Mouse (Mus musculus): ENCODE data around the gene F8.

F8 gene

DNA sequence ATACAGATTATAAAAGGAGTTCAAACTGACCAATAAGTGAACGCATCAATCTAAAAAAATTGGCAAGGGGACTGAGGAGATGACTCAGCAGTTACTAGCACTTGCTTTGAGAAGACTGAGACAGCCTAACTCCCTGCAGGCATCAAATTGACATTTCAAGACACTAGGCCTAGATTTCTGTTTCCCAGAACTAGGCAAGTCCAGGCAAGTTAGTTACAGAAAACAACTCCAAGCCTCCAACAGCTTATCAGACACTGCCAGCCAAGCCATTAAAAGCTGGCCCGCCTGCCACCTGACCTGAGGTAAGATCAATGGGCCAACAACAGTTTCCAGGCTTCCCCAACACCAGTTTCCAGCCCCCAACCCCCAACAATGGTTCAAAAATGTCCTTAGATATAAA lies 244.7 kb downstream of the F8 start:
- DNase-seq: no peak

- no peak for DNase-seq
Measured at GRCm38 (mm10) chrX:75136938-75137337, 245.5 kb downstream of the F8 start.

DNA sequence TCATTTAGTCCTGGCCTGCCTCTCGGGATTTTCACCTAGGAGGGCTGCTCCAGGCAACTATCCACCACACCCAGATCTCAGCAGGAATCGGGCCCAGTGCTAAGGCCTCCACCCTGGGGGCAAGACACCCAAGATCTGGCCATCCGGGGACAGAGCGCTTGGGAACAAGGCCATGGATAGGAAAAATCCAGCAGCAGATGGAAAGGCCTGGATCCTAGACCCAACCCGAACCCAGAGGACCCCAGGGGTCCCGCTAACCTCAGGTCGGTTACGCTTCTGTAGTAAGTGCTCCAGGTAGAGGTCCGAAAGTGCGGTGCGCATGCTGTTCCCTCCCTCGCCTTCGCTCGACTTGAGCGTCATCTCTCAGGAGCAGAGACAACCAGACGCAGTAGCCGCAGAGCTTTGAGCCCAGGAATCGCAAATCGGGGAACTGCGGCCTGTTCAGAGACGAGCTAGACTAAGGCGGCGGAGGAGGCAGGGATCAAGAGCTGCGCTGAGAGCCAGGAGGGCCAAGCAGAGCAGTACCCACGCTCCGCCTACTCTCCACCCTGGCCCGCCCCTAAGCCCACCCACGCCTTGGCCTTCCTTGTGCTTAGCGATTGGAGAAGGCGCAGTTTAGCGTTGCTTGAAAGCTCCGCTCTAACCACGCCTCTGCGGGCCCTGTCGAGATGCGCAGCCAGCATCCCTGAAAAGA lies 251.8 kb downstream of the F8 start, which contains the start of gene Mpp1:
TSS of gene Mpp1 (minus strand) at position 550 of the 694 bp plus-strand sequence.
- peak; percentile 76 for DNase-seq

- DNase-seq: no peak
Measured at GRCm38 (mm10) chrX:75129474-75129873, 252.9 kb downstream of the F8 start.

DNA sequence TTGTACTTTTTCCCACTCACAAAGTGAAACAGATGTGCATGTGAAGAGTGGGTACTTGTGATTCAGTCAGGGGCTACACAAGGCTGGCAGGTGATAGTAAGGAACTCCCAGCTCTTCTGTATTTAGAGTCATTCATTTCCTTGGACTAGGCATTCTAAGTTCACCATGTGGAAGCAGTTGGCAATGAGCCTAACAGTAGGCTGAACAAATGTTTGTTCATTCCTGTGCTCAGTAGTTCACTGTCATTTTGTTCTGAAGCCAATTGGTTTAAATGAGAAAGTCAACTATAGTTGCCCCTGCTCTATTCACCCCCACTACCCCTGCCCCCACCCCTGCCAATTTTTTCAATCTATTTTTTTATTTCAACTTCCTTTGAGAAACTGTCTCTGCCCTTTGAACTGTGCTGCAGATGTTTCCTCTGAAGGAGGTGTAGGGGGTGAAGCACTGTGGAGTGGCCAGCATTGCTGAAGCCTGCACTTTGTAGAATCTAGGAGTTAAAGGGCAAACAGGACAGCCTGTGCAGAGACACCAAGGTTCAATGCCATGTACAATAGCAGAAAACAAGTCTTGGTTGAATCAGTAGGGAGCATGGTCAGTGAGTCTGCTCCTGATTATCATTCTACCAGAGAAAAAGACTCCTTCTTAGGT lies 254.0 kb downstream of the F8 start:
- DNase-seq: no peak

DNA sequence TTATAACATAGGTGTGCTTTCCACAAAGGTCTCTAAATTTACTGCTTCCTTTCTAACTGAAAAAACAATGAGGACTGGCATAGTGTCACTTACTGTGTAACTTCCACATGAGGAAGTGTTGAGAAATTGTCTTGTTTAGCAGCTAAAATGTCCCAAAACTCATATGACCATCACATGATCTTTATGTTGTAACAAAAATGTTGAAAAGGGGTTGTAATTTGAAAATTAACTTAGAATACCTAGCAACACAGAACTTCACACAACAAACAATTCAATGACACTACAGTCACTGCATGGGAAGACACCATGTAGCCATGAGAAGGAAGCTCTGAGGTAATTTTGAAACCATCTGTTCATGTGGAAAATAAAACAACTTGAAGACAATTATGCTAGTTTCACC lies 255.5 kb downstream of the F8 start:
- DNase-seq: no peak

DNA sequence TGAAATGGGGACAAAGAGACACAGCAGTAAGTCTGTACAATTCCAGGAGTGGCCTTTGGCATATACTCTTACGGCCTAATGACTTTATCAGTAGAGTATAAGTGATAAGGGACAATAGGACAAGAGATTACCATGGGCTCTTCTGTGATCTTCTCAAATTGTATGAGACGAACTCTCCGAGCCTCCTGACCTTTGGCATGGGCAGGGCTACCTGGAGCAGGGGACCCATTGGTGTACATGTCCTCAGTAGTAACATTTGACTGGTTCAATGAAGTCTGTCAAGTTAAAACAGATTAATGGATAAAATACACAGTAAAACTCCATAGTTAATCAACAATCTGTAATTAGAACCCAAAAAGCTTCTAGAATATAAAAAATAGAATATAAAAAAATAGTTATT lies 256.8 kb downstream of the F8 start:
- no peak for DNase-seq
